Mouse (Mus musculus) Muller cell, postnatal 12 days (primary cell): ENCODE measurements around the gene Fbxo2.
"Not testable (repeated sequence)": the region's sequence is repeated elsewhere in the genome, so short reads cannot be mapped to it uniquely, and the experiment has no call there.

ENCODE experiments used
- DNase-seq: peaks from one replicate; pipeline ENCODE4 v3.0.0-alpha.2; 2015; ENCODE audit errors: inconsistent ontology term

Gene Fbxo2

DNA sequence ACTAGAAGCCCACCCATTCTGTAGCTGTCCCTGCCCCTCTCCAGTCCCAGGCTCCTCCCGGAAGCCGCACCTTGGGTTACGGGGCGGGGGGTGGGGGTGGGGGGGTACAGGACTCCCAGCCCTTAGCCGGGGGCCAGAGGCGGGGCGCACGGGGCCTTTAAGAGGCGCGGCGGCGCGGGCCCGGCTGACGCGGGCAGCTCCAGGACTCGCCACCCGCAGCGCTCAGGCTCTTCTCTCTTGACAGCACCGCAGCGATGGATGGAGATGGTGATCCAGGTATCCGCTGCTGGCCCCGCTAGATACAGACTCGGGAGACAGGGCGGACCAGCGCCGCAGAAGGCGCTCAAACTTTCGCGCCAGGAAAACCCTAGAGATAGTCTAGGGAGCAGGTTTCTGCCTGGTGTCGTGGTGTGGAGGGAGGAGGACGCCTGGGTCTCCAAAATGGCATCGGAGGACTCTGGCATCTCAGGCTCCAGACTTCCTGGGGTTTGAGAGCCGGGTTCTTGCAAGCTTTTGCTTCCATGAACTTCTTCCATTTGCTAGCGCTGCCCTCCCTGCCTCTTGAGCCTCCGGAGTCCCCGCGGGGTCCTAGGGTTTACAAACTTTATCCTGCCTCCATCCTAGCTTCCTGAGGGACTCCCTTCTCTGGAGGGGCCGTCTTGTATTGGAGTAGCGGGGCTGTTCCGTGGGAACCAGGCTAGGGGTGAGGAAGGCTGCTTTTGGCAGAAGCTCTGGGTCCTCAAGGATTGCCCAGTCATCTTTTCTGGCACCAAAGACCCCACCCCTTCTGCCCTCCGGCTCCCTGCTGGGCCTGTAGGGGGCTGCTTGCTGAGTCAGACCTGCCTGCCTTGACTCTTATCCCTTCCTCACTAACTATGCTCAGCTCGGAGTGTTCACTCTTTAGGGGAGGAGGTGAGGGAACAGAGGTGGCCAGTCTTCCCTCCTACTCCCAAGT, at the start of gene Fbxo2, which contains the start of gene Fbxo44:
TSS of gene Fbxo2 (plus strand) at position 186 of the 955 bp plus-strand sequence.
TSS of gene Fbxo44 (minus strand) at position 47 of the 955 bp plus-strand sequence.
- DNase-seq: no peak

DNA sequence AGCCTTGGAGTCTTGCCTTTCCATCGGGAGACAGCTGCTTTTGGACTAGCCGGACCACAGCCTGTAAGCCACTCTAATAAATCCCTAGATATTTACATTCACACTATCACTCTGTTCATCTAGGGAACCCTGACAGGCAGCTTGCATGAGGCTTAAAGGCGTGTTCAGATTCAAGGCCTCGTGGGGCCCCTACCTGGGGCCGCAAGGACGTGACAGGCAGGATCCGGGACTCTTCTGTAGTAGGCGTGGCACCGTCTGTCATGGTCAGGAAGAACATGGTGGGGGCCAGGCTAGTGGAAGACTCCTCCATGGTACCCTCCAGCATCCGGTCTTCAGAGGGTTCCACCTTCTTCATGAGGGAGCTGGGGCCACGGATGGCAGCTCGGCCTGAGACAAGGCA, 47.9 kb upstream of the Fbxo2 start:
- DNase-seq: no peak

DNA sequence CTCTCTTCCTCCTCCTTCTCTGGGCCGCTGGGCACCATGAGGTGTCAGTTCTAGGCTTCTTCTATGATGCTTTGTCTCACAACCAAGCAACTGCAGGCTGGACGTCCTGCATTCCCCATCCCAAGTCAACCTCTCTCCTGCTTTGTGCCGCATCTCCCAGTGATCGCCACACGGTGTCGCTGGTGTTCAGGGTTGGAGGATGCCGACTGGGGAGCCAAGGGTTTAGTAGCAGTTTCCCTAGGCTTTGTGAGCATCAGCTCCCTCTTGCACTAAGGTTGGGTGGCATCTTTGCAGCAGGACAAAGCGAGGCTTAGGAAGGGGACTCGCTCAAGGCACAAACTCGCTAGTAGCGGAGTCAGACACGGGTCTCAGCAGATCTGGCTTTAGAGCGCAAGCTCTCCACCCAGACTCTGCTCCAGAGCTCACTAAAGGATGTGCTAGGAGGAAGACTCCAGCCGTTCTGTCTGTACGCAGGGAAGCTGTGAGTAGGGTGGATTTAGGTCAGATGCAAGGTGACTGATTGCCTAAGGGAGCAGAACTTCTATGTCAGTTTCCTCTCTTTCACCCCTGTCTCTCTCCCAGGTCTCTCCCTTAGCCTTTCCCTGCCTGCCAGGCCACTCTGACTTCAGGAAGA, 45.5 kb upstream of the Fbxo2 start:
- DNase-seq: peak; percentile 85

DNA sequence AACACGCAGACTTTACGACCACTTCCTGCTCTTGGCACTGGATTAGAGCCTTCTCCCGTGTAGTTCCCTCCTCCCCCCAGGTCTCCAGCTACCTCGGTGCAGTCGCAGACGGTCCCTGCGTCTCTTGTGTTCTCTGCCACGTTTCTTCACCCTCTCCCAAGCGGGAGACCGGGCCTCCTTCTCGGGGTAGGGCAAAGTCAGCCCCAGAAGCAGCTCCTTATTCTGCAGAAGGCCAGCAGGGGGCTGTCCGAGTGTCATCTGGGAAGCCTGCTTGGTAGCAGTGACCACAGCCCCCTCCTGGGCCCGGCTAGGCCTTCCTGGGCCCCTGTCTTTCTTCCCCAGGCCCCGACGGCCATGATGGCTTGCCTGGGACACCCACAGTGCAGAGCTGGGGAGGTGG, 45.0 kb upstream of the Fbxo2 start:
- peak; percentile 27 for DNase-seq

DNA sequence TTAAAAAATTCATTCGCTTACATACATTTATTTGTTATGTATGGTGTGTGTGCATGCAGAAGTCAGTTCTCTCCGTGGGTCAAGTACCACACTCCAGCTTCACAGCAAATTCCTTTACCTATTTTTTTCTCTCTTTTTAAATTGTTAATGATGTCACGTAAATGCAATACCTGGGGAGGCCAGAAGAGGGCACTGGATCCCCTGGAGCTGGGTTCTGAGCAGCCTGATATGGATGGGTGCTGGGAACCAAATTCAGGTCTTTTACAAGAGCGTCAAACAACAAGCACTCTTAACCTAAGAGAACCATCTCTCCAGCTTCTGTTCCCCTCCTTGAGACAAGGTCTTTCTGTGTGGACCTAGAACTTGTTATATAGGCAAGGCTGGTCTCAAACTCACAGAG, 43.8 kb upstream of the Fbxo2 start:
- no peak for DNase-seq

DNA sequence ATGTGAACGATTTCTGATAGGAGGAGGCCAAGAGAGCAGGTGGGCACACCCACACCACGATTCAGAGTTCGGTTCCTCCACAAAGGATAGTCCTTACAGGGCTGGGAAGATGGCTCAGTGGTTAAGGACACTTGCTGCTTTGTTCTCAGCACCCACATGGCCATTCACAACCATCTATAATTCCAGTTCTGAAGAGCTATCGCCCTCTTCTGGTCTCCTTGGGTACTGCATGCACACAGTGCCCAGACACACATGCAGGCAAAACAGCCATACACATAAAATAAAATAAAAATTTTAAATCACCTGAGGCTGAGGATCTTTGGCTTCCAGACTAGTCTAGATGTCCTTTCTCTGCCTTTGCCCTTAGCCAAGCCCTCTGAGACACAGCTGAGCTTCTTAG, 43.0 kb upstream of the Fbxo2 start:
- DNase-seq: no peak

DNA sequence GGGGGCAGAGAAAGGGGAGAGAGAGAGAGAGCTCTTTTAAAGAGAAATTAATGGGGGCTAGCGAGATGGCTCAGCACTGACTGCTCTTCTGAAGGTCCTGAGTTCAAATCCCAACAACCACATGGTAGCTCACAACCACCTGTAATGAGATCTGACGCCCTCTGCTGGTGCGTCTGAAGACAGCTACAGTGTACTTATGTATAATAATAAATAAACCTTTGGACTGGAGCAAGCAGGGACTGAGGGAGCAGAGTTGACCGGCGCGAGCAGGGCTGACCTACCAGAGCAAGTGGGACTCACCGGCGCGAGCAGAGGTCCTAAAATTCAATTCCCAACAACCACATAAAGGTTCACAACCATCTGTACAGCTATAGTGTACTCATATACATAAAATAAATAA, 40.8 kb upstream of the Fbxo2 start:
- not testable (repeated sequence) for DNase-seq

DNA sequence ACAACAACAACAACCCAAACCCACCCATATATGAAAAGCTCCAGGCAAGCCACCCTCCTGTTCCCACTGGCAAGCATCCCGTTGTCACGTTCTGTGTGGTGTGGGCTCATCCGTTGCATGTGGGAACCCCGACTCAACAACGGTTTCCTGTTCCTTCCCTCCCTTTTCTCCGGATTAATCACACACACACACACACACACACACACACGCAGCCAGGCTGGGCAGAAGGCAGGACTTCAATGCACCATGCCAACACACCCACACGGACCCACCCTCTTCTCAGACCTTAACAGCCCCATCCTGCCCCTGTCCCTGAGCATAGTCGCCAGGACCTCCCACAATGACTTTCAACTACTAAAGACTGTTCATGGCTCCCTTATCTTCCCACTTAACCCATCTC, 39.9 kb upstream of the Fbxo2 start:
- DNase-seq: no peak

DNA sequence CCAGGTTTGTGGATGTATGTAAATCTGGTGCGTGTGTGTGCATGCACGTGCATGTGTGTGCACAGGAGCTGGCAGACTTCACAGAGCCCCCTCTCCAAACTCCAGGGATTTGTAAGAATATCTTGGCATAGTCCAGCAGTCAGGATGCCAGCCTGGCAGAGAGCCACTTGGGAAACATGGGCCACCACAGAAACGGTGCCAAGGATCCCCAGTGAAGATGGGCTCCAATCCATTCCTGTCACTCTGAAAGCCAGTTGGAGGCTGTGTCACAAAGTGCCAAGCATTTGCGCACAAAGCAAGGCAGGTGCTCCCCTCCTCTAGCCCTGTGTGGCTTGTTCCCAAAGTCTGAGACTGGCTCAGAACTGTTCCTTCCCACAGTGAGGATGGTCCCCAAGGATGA, 39.1 kb upstream of the Fbxo2 start:
- DNase-seq: no peak

DNA sequence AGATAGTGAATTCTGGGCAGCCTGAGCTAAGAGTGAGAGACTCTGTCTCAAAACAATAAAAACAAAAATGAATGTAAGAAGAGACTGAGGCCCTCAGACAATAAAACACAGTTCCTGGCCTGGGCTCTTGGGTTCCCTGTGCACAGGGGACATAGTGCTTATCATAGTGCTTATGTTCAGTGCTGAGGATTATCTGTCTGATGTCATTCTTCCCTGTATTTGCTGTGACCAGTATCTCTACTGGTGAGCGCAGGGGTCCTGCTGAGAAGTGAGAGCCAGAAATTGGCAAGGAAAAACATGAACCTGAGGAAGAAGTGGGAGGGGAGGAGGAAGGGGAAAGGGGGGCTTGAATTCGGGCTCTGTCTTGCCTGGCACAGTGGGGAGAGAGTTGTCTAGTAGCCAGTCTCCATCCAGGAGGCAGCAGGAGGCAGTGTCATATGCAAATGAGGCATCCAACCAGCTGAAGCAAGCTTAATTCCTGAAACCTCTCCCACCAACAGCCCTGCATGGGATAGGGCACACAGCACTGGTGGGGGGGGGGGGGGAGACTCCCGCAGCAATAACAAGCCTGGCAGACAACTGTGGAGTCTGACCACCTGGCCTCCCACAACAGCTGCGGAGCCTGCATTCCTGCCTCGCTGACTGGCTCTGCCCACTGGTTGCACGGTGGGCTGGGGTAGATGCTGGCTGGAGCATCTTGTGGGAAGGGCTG, 38.3 kb upstream of the Fbxo2 start:
- no peak for DNase-seq

DNA sequence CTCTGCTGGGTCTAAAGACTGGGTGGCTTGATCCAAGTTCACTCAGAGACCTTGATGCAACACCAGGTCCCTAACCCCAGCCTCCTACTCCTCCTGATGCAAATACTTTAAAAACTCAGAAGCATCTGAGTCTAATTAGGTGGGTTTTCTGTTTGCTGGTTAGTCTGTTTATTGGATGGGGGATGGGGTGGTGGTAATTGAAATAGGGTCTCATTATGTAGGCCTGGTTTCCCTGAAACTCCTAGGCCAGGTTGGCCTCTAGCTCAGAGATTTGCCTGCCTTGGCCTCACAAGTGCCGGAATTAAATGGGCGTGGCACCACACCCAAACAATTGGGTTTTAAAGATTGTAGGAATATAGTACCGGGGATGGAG, 37.7 kb upstream of the Fbxo2 start:
- no peak for DNase-seq

DNA sequence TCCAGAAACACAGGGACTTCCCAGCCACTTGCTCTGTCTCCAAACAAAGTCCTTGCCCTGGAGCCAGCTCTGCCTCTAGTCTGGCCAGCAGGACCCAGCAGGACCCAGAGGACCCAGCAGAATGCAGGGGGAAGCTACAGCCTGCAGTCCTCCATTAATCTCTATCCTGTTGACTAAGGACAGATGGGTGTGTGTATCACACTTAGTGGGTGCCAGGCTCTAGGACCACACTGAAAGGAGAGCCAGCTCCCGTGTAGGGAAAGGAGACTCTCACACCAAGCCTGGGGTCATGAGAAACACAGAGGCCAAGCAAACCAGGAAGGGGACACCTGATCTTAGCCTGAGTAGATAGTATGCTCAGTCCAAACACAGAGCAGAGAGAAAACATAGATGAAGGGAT, 32.2 kb upstream of the Fbxo2 start:
- no peak for DNase-seq

DNA sequence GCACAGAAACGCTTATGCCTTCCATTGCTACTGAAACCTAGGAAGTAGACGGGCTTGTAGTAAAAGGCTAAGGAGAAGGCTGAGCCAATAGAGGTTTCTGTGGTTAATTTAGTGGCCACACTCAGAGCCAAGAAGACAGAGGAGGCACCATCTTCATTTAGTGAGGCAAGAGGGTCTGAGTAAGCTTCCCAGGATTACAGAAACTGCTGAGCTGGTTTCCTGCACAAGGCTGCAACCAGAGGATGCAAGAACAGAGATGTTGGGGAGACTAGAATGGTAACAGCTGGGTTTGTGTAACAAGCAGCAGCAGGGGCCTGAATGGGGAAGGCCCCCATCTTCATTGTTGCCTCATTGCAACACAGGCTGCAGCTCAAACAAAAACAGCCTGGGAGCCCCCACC, 31.7 kb upstream of the Fbxo2 start:
- no peak for DNase-seq

DNA sequence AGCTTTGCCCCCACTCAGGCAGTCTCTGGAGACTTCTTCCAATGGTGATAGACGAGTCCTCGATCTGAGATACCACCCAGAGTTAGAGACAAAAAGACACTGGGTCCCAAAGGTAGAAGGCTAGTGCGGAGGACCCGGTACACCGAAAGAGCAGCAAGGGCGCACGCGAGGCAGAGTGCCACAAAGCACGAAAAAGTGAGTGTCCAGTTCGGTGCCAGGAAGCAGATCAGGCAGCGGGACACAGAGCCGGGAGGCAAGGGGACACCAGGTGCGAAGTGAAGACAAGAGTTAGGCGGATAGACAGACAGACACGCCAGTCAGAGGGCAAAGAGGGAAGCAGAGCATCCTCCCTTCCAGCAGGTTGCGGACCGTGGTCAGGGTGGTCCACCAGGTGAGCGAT, 30.3 kb upstream of the Fbxo2 start, which contains the start of gene Mad2l2:
TSS of gene Mad2l2 (plus strand) at position 252 of the 400 bp plus-strand sequence.
- DNase-seq: no peak

DNA sequence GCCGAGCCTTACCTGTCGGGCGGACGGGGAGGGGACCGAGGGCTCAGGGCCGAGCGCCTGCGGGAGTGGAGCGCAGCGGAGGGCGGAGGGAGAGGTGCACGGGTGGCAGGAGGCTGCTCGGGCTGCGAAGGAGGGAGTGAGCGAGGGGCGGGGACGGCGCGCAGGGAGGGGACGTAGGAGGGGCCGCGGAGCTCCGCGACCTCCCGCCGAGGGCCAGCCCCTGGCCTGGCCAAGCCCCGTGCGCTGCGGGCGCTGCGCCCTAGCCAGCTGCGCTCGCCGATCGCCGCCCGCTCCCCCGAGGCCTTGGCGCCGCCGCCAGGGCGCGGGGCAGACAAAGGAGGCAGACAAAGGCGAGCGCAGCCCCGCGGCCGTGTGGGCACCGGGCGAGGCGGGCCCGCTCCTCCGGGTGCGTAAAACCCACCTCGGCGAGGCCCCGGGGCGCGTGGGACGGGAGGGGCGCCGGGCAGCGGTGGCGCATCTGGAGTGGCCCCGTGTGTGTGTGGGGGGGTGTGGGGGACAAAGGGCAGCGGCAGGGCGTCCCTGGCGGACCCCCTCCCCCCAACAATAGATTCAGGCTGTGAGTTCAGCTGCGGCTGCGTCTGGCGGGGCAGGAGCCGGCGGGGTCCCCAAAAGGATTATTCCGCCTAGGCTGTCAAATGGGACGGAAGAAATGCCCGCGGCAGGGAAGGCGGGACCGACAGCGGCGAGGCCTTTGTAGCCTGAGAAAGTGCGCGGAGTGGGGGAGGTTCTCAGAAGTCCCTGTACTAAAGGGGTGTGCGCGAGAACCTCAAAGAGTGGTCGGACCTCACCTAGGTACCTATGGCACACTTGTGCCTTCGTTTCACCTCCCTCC, 29.6 kb upstream of the Fbxo2 start, which contains the start of gene Draxin:
TSS of gene Draxin (minus strand) at position 138 of the 853 bp plus-strand sequence.
- DNase-seq: peak; percentile 52

DNA sequence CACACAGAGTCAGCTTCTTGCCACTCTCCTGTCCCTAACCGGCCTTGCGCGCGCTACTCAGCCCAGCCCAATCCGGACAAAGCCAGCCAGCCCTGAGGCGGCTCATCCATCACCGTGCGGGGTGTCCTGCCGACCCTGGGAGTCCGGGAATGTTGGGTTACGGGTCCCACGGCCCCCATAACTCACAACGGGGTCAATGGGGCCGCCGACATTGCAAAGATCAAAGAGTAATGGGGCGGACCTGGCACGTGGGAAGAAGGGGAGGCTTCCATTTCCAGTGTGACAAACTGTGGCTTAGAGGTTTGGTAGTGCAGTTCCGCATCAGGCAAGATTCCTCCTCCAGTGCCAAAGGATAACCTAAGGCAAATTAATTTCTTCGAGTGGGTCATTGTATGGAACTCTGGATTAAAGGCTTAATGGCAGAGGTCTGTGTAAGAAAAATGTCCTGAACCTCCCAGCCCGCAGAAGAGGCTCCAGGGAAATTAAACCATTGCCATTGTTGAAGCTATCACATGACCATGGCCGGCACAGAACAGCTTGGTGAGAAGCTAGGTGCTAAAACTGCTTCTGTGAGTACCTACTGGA, 28.8 kb upstream of the Fbxo2 start:
- no peak for DNase-seq

DNA sequence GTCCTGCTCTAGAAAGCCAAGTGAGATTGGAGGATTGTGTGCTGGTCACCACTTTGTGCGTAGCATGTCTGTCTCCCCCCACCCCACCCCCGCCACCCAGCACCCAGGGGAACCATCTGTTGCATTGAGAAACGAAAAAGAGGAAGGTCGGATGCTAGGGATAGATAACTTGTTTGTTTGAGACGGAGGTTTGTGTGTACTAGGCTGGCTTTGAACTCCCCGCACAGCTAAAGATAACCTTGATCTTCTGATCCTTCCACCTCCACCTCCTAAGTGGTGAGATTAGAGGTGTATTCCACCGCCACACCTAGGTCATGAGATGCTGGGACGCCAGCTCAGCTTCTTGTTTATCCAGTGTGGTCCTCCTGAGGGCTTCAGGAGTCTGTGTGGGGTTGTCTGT, 25.4 kb upstream of the Fbxo2 start:
- no peak for DNase-seq

DNA sequence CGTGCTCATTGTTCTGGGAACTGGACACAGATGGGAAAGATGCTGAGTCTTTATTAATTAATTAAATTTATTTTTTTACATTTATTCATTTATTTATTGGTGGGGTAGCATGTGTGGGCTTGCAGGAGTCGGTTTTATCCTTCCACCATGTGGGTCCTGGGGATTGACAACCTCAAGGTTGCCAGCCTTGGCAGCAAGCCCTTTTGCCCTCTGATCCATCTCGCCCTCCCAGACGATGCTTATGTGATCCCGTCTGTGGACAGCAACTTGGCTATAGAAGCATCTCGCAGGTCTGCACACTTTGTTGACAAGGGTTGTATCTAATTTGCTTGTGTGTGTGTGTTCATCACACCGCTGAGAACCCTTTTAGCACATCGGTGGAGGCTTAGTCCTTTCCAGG, 22.9 kb upstream of the Fbxo2 start:
- no peak for DNase-seq

DNA sequence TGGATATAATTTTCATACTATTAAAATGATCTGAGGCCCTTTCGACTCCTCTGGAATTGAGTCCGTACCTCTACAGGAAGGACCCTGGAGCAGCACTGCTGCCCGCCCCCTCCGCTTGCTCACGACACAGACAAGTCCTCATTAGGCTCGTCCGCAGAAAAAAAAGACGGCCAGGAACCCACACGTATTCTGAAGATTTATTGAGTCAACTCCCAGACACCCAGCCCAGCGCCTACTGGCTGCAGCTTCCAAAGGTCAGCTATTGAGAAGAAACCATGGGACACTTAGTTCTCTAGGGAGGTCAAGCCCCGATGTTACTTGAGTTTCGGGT, 20.7 kb upstream of the Fbxo2 start:
- DNase-seq: no peak

DNA sequence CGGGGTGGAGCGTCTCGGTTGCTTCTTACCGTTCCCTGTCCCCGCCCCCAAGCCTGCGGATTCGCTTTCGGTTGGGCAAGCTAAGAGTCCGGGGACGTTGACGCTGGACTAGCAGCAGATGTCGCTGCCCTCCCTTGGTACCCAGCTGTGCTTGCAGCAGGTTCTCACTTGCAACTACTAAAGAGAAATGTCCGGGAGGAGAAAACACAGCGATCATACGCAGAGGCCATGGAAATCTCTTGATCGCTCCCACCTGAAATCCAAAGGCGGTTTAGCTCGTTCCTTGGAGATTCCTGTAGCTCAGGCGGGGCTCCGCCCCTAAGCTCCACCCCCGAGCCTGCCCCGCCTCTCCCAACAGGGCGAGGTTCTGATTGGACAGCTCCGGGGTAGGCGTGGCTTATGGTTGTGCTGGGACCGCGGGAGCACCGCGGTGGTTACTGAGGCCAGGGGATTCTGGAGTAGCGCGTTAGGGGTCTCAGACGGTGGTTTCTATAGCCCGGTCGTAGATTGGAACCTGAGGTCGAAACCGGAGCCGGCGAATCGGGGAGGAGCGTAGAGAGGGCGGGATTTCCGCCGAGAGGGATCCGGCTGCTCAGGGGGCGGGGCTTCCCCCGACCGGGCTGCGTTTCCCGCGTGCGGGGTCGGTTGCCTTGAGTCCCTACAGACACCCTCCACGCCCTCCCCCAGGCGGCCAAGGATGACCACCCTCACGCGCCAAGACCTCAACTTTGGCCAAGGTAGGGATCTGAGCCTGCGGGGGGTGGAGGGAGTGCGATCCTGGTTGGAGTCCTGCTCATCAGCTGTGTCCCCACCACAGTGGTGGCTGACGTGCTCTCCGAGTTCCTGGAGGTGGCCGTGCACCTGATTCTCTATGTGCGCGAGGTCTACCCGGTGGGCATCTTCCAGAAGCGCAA, 20.1 kb upstream of the Fbxo2 start:
- peak; percentile 96 for DNase-seq
